8 mouse cellular contexts compared by ENCODE assay signal in genomic region chr1:39923395-39924337, GRCm38 (mm10). TPM values are rescaled to one million over a fixed set of nuclear protein-coding genes. Genes with fewer than 3 reads are reported as not detected.
A peak's percentile ranks its signal among the peaks of the same experiment; 100 is the strongest.
DNase-seq lines count a peak whose midpoint lies in the region; ATAC-seq and TF ChIP-seq lines count a peak whose summit lies in the region.

No protein-coding gene starts in this region.

- no peak overlapping the region for H3K9ac ChIP-seq in forebrain, postnatal 0 days
- H3K9ac ChIP-seq in liver, embryonic 16.5 days (ENCODE audit: low read depth, low read length), result no peak overlapping the region

- peaks cover 12% of the 10 kb centered on the region; the same call in 1 of the 2 replicates for H3K36me3 ChIP-seq in forebrain, postnatal 0 days (ENCODE audit: insufficient read depth)
- no peaks in the 10 kb centered on the region for H3K36me3 ChIP-seq in liver, embryonic 16.5 days (ENCODE audit: control insufficient read depth, insufficient read depth)

- H3K4me2 ChIP-seq in forebrain, postnatal 0 days (ENCODE audit: low read depth), result no peak overlapping the region
- peak overlapping the region; percentile 3; the same call in 1 of the 2 replicates for H3K4me2 ChIP-seq in liver, embryonic 16.5 days (ENCODE audit: low read depth, low read length)

- peaks cover 20% of the 10 kb centered on the region for H3K4me1 ChIP-seq in forebrain, postnatal 0 days (ENCODE audit: insufficient read depth)
- peaks cover 16% of the 10 kb centered on the region for H3K4me1 ChIP-seq in liver, embryonic 16.5 days (ENCODE audit: control insufficient read depth, low read depth, low read length)

- peak; percentile 31 to 59 for DNase-seq in left cerebral cortex, postnatal 25 days (ENCODE audit: low spot score in 2 of 2)
- DNase-seq in left cerebral cortex, postnatal 14 days (ENCODE audit: low spot score in 2 of 2), result no peak
- DNase-seq in T-cell, adult 2 months (ENCODE audit: low spot score), result peak; percentile 59
- no peak for DNase-seq in forebrain, postnatal 0 days
- no peak for DNase-seq in ovary, postnatal 14 days (ENCODE audit: low spot score)
- no peak for DNase-seq in embryo, embryonic 11 days

- H3K4me3 ChIP-seq in forebrain, postnatal 0 days (ENCODE audit: low read depth, low read length), result no peak overlapping the region
- H3K4me3 ChIP-seq in liver, embryonic 16.5 days (ENCODE audit: low read depth, low read length), result no peak overlapping the region

- no peak; the same call in 1 of the 2 replicates for TF ChIP-seq CTCF in forebrain, postnatal 0 days (IDR thresholded peaks at IDR 0.05; ENCODE audit: low read depth)

- H3K27ac ChIP-seq in forebrain, postnatal 0 days (ENCODE audit: low read depth, low read length), result 0 out of 2 replicates have a peak overlapping the region, but pooled peaks have one; percentile 17
- no peak overlapping the region for H3K27ac ChIP-seq in liver, embryonic 16.5 days (ENCODE audit: low read length)

- intact Hi-C loops in left cerebral cortex, postnatal 25 days (cut with DNase I), result loop anchor here (2.0 kb wide), 1 partner anchor 21 kb away; no protein-coding TSS in a partner anchor
- intact Hi-C loops in left cerebral cortex, postnatal 14 days (cut with DNase I), result no loop called here

- WGBS in forebrain, postnatal 0 days, result 24% methylated on average over 15 of the region's 15 CpGs
- WGBS in liver, embryonic 16.5 days (ENCODE audit: insufficient replicate concordance), result 12% methylated on average over 15 of the region's 15 CpGs

- H3K9me3 ChIP-seq in forebrain, postnatal 0 days (ENCODE audit: low read length), result no peaks in the 10 kb centered on the region
- no peaks in the 10 kb centered on the region for H3K9me3 ChIP-seq in liver, embryonic 16.5 days (replicated peaks; ENCODE audit: control insufficient read depth, low read length)

- no peaks in the 10 kb centered on the region for H3K27me3 ChIP-seq in forebrain, postnatal 0 days (ENCODE audit: insufficient read depth, low read length)
- no peaks in the 10 kb centered on the region for H3K27me3 ChIP-seq in liver, embryonic 16.5 days (ENCODE audit: control insufficient read depth, insufficient read depth, low read depth, low read length)

- ATAC-seq in forebrain, postnatal 0 days, result peak; percentile 54; the same call in 1 of the 2 replicates
- ATAC-seq in liver, embryonic 16.5 days (ENCODE audit: low read depth), result no peak
- no peak for ATAC-seq in monocyte, adult 5-6 weeks (replicated peaks; ENCODE audit: insufficient number of reproducible peaks, low FRiP score, low TSS enrichment, poor library complexity, severe bottlenecking)

RNA-seq across cellular contexts. Expression of gene Map4k4, which starts 23.0 kb away (rescaled TPM):
- total RNA-seq in left cerebral cortex, postnatal 25 days (2021), result 100 to 1,000 TPM; 115 to 131 TPM
- 100 to 1,000 TPM; 145 to 157 TPM for total RNA-seq in left cerebral cortex, postnatal 14 days (2021)
- 201 and 241 TPM in 2 replicates for total RNA-seq in forebrain, postnatal 0 days (2014; rRNA removed)
- 11.9 and 21.3 TPM in 2 replicates for polyA plus RNA-seq in forebrain, postnatal 0 days (2015; fragmentation: Nextera tagmentation; extraction: Ambion mirVana)
- polyA plus RNA-seq in liver, embryonic 16.5 days (2015; fragmentation: Nextera tagmentation; extraction: Ambion mirVana), result 2.2 TPM in 2 replicates
- 327 to 401 TPM (median 363 TPM) in 3 replicates for total RNA-seq in monocyte, adult 5-6 weeks (2017)

Comparison
In these comparisons a context has a peak if more than half of its experiments do, and no peak if none do; other contexts are left out.
1. DNase-seq: peak in left cerebral cortex, postnatal 25 days (2 of 2) and T-cell, adult 2 months (single experiment); none in left cerebral cortex, postnatal 14 days (0 of 2), forebrain, postnatal 0 days (single experiment), ovary, postnatal 14 days (single experiment) and embryo, embryonic 11 days (single experiment).